Mouse (Mus musculus) heart, adult 2 months (tissue): ENCODE measurements around the gene Fuz. TPM values are rescaled to one million over a fixed set of nuclear protein-coding genes. Genes with fewer than 3 reads are reported as not detected.

Source experiments
- DNase-seq, 2 experiments: peaks; one replicate each; pipeline ENCODE4 v3.0.0; 2021
- H3K27ac ChIP-seq: fragments of 200-600 bp; 2 replicates; pipeline ENCODE4 v1.8.1; 2022
- H3K27me3 ChIP-seq: fragments of 200-500 bp; 2 replicates; pipeline ENCODE4 v1.6.1; 2012; ENCODE audit warnings: mild to moderate bottlenecking, low read length, inconsistent platforms, mixed read lengths; ENCODE audit not compliant: control insufficient read depth, insufficient read depth
- H3K36me3 ChIP-seq: fragments of 200-500 bp; 2 replicates; pipeline ENCODE4 v1.6.1; 2012; ENCODE audit warnings: low read length, inconsistent platforms; ENCODE audit not compliant: control insufficient read depth, insufficient read depth
- H3K4me1 ChIP-seq: fragments of 200-500 bp; 2 replicates; pipeline ENCODE4 v1.6.1; 2011; ENCODE audit warnings: low read length; ENCODE audit not compliant: control insufficient read depth, insufficient read depth
- H3K4me3 ChIP-seq: fragments of 200-600 bp; 2 replicates; pipeline ENCODE4 v1.8.1; 2022
- H3K79me2 ChIP-seq: fragments of 200-500 bp; replicated peaks from 2 replicates; pipeline ENCODE4 v1.6.1; 2012; ENCODE audit warnings: mild to moderate bottlenecking, inconsistent platforms, low read length, moderate library complexity, mixed read lengths; ENCODE audit not compliant: control insufficient read depth, insufficient read depth
- H3K9ac ChIP-seq: fragments of 200-500 bp; 2 replicates; pipeline ENCODE4 v1.6.1; 2012; ENCODE audit warnings: low read depth, mild to moderate bottlenecking, control low read depth, inconsistent platforms, low read length, mixed read lengths
- CTCF ChIP-seq: fragments of 200-600 bp; IDR thresholded peaks from 2 replicates; pipeline ENCODE4 v1.8.1; 2022; ENCODE audit warnings: antibody characterized with exemption, mild to moderate bottlenecking, moderate library complexity
- EP300 ChIP-seq: fragments of 200-500 bp; IDR thresholded peaks from 2 replicates; pipeline ENCODE4 v1.6.1; 2011; ENCODE audit warnings: low read depth, low read length, control low read depth; ENCODE audit not compliant: insufficient read depth
- POLR2A ChIP-seq: fragments of 200-500 bp; IDR thresholded peaks from 2 replicates; pipeline ENCODE4 v1.6.1; 2011; ENCODE audit warnings: mild to moderate bottlenecking, low read depth, low read length, control low read depth; ENCODE audit not compliant: insufficient read depth
- WGBS: fragments of 180-500 bp; shearing (Covaris S2); methylation state at CpG from one replicate; pipeline ENCODE4 v1.1.7; 2018; 5-methylcytosine and 5-hydroxymethylcytosine counted together
- intact Hi-C: fragments of 180-260 bp; cut with DNase I; formaldehyde crosslinking; loops from one replicate; pipeline ENCODE4 v1.15.1; 2025
- polyA plus RNA-seq: library from polyadenylated mRNA; depleted of rRNA; stranded (reverse); fragments of >200 nt; gene quantifications from 2 replicates; pipeline ENCODE4 v1.2.3, GENCODE M21; 2012
- total RNA-seq, 2 experiments: library from RNA; stranded (reverse); gene quantifications; 2 replicates each; pipeline ENCODE4 v1.2.3; 2021

The Fuz gene
- total and polyA plus RNA-seq, 3 experiments, result 16.3 to 31.6 (median 17.1) TPM

DNA sequence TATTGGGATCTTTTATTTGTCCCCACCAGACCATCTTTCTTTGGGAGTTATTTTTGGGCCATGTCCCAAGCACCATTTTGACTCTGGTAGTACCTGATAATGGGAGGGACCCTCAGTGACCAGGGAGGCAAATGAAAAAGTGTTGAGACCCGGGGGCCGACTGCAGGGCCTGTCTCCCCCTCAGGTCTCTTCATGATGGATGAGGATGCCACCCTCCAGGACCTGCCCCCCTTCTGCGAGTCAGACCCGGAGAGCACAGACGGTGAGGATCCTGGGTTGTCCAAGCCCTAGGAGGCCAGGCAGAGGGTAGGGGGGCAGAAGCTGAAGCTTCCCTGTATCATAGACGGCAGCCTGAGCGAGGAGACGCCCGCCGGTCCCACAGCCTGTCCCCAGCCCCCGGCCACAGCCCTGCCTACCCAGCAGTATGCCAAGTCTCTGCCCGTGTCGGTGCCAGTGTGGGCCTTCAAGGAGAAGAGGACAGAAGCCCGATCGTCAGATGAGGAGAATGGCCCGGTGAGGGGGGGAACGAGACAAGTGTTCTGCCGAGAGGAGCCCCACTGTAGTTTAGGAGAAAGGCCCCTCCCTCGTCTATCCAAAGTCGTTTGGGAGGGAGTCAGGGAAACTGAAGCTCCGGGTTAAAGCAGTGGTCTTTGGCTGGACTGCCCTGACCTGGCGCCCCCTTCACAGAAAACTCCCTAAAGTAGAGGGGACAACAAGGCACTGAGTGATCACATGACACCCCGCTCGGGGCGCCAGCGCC lies 42.1 kb upstream of the Fuz start:
- no peak for DNase-seq
- H3K4me1 ChIP-seq, result peaks cover 8% of the 10 kb centered on the region
- WGBS, result 14% methylated on average over 26 of the region's 26 CpGs
- H3K27me3 ChIP-seq, result no peaks in the 10 kb centered on the region
- H3K27ac ChIP-seq, result peak overlapping the region; percentile 98
- peaks cover 3% of the 10 kb centered on the region for H3K79me2 ChIP-seq
- TF ChIP-seq POLR2A (no peak), EP300 (no peak), CTCF (no peak)
- intact Hi-C loops, result loop anchor here (2.0 kb wide), 1 partner anchor 15 kb away; the partner anchor contains the start of gene Ptov1
- H3K36me3 ChIP-seq, result no peaks in the 10 kb centered on the region
- H3K4me3 ChIP-seq, result peak overlapping the region; percentile 59
- H3K9ac ChIP-seq, result peak overlapping the region; percentile 86

DNA sequence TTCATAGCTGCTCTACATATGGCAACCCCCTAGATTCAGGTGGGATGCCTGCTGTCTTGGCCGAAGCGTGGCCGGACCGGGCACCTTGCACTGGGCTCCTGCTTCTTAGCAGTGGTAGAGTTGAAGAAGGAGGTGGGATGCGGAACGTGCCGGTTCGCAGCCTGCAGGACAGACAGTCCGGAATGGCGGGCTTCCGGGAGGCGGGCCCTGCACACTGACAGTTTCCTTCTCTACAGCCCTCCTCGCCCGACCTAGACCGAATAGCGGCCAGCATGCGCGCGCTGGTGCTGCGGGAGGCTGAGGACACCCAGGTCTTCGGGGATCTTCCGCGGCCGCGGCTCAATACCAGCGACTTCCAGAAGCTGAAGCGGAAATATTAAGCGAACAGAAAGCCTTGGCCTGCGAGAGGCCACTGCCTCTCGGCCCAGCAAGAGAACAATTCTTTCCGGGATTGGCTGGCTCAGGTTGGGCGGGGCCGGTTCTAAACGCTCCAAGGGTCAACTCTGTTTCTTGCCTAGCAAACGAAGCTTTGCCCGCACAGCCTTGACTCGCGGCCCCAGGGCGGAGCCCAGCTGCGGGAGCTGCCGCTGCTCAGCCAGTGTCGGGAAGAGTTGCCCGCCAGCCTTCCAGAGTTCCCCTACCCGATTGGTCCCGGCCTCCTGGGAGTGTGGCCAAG lies 41.4 kb upstream of the Fuz start:
- DNase-seq, result peak; percentile 91 to 93
- intact Hi-C loops, result loop anchor here (2.0 to 5.0 kb wide), 2 partner anchors 14 to 43 kb away; partner anchors contain the start of genes Fuz and Ptov1
- peak; percentile 76 for TF ChIP-seq POLR2A
- no peak for TF ChIP-seq CTCF
- 0 out of 2 replicates have a peak, but pooled peaks have one; percentile 10 for TF ChIP-seq EP300

GRCm38 (mm10) chr7:44855036-44855435 lies 40.8 kb upstream of the Fuz start:
- H3K4me3 ChIP-seq, result peak overlapping the region; percentile 59
- no peaks in the 10 kb centered on the region for H3K27me3 ChIP-seq
- TF ChIP-seq EP300, result no peak
- no peak for TF ChIP-seq POLR2A
- peak; percentile 51 for TF ChIP-seq CTCF
- H3K9ac ChIP-seq, result peak overlapping the region; percentile 86
- peak overlapping the region; percentile 98 for H3K27ac ChIP-seq
- intact Hi-C loops, result loop anchor here (2.0 to 5.0 kb wide), 2 partner anchors 14 to 42 kb away; partner anchors contain the start of genes Fuz and Ptov1
- WGBS, result 23% methylated on average over 10 of the region's 10 CpGs
- no peak for DNase-seq
- H3K79me2 ChIP-seq, result peaks cover 3% of the 10 kb centered on the region
- H3K36me3 ChIP-seq, result no peaks in the 10 kb centered on the region
- peaks cover 8% of the 10 kb centered on the region for H3K4me1 ChIP-seq

More for the DNA sequence above, 41.4 kb upstream of the Fuz start:
- peaks cover 8% of the 10 kb centered on the region for H3K4me1 ChIP-seq
- H3K9ac ChIP-seq, result peak overlapping the region; percentile 86
- H3K27ac ChIP-seq, result peak overlapping the region; percentile 98
- H3K27me3 ChIP-seq, result no peaks in the 10 kb centered on the region
- H3K36me3 ChIP-seq, result no peaks in the 10 kb centered on the region
- H3K4me3 ChIP-seq, result peak overlapping the region; percentile 59
- H3K79me2 ChIP-seq, result peaks cover 3% of the 10 kb centered on the region
- under 1% methylated on average over 45 of the region's 45 CpGs for WGBS

- no peak overlapping the region for H3K9ac ChIP-seq
- WGBS, result 54% methylated on average over 9 of the region's 9 CpGs
- no peaks in the 10 kb centered on the region for H3K36me3 ChIP-seq
- peak overlapping the region; percentile 91 for H3K27ac ChIP-seq
- H3K79me2 ChIP-seq, result peaks cover 3% of the 10 kb centered on the region
- TF ChIP-seq CTCF, result no peak
- no peak for TF ChIP-seq POLR2A
- TF ChIP-seq EP300, result no peak
- H3K27me3 ChIP-seq, result no peaks in the 10 kb centered on the region
- intact Hi-C loops, result loop anchor here (5.0 kb wide), 1 partner anchor 41 kb away; the partner anchor contains the start of gene Fuz
- DNase-seq, result no peak
- peaks cover 6% of the 10 kb centered on the region for H3K4me1 ChIP-seq
- H3K4me3 ChIP-seq, result peak overlapping the region; percentile 83
Measured at GRCm38 (mm10) chr7:44856265-44856916, 39.5 kb upstream of the Fuz start.

- H3K9ac ChIP-seq, result peak within 1 kb of the TSS; percentile 84
- TF ChIP-seq EP300 (0 out of 2 replicates have a peak, but pooled peaks have one; percentile 26), POLR2A (peak; percentile 88), CTCF (no peak)
- no peaks in the 10 kb centered on the region for H3K27me3 ChIP-seq
- H3K4me3 ChIP-seq, result peak within 1 kb of the TSS; percentile 83
- peak; percentile 89 to 90 for DNase-seq
- peak within 1 kb of the TSS; percentile 91 for H3K27ac ChIP-seq
- peaks cover 3% of the 10 kb centered on the region for H3K79me2 ChIP-seq
- H3K36me3 ChIP-seq, result no peaks in the 10 kb centered on the region
- intact Hi-C loops, result loop anchor here (5.0 kb wide), 1 partner anchor 40 kb away; the partner anchor contains the start of gene Fuz
- peaks cover 6% of the 10 kb centered on the region for H3K4me1 ChIP-seq
- WGBS, result under 1% methylated on average over 32 of the region's 32 CpGs
Measured at GRCm38 (mm10) chr7:44857042-44857552, 38.8 kb upstream of the Fuz start, which contains the start of gene Pnkp. Gene Pnkp (plus strand): TSS chr7:44857139.
